ENCODE assay signal across 22 mouse cellular contexts in genomic region chr1:179627855-179628254, GRCm38 (mm10). TPM values are rescaled to one million over a fixed set of nuclear protein-coding genes. Genes with fewer than 3 reads are reported as not detected.
DNase-seq lines count a peak whose midpoint lies in the region; ATAC-seq and TF ChIP-seq lines count a peak whose summit lies in the region.
"Had no signal": no experiment of that assay in that cellular context is flagged by ENCODE, and none has a peak within 500 bp of the region (broad histone marks: within the 10 kb centered on the region; RNA-seq: fewer than 3 reads in every experiment).

No protein-coding gene starts in this region.

- no peak overlapping the region for H3K9ac ChIP-seq in heart, embryonic 12.5 days
- no peak overlapping the region for H3K9ac ChIP-seq in liver, embryonic 11.5 days (ENCODE audit: low read depth, low read length)
- no peak overlapping the region for H3K9ac ChIP-seq in ES-Bruce4 (ENCODE audit: low read depth, poor library complexity, severe bottlenecking)
- H3K9ac ChIP-seq in lung, postnatal 0 days (replicated peaks; ENCODE audit: low read depth), result no peak overlapping the region
- H3K9ac ChIP-seq: forebrain, embryonic 13.5 days; hindbrain, embryonic 12.5 days; hindbrain, embryonic 15.5 days had no signal

- ATAC-seq in heart, embryonic 12.5 days (ENCODE audit: insufficient number of reproducible peaks, low FRiP score), result no peak
- ATAC-seq in liver, embryonic 11.5 days (replicated peaks; ENCODE audit: low FRiP score), result 0 out of 2 replicates have a peak, but pooled peaks have one; percentile 2
- ATAC-seq in granulocyte monocyte progenitor cell, adult 5-6 weeks (replicated peaks; ENCODE audit: poor library complexity, severe bottlenecking), result no peak
- no peak for ATAC-seq in lung, postnatal 0 days
- ATAC-seq: CD4-positive, CD25-positive, alpha-beta regulatory T cell, adult 4 months; forebrain, embryonic 13.5 days; forebrain, embryonic 16.5 days; Patski had no signal

- no peak for DNase-seq in heart, postnatal 25 days (ENCODE audit: low spot score)
- no peak for DNase-seq in liver, embryonic 11.5 days (ENCODE audit: low spot score)
- no peak for DNase-seq in liver
- DNase-seq in ES-CJ7 (ENCODE audit: low read depth, low spot score), result peak; percentile 46
- DNase-seq in lung, postnatal 0 days (ENCODE audit: low spot score), result no peak
- DNase-seq: adrenal gland, postnatal 10 days; adrenal gland, postnatal 36 days; cerebellum, adult 18-20 months; cerebellum, postnatal 14 days; gastrocnemius, postnatal 10 days; heart, adult 2 months had no signal

- intact Hi-C loops in heart, postnatal 25 days (cut with DNase I), result loop anchor here (5.0 kb wide), 1 partner anchor 114 kb away; no protein-coding TSS in a partner anchor

- H3K27me3 ChIP-seq in heart, embryonic 12.5 days (replicated peaks), result no peaks in the 10 kb centered on the region
- H3K27me3 ChIP-seq in liver, embryonic 11.5 days (replicated peaks; ENCODE audit: control insufficient read depth, insufficient read depth, low read length), result no peaks in the 10 kb centered on the region
- no peaks in the 10 kb centered on the region for H3K27me3 ChIP-seq in ES-Bruce4 (ENCODE audit: control insufficient read depth, insufficient read depth, low read length, poor library complexity, severe bottlenecking)
- no peaks in the 10 kb centered on the region for H3K27me3 ChIP-seq in lung, postnatal 0 days (replicated peaks; ENCODE audit: insufficient read depth, low read length)
- H3K27me3 ChIP-seq: forebrain, embryonic 13.5 days; hindbrain, embryonic 12.5 days; hindbrain, embryonic 15.5 days; Patski had no signal

- 0 out of 2 replicates have a peak overlapping the region, but pooled peaks have one; percentile 32 for H3K27ac ChIP-seq in heart, embryonic 12.5 days (ENCODE audit: poor library complexity, severe bottlenecking)
- no peak overlapping the region for H3K27ac ChIP-seq in liver, embryonic 11.5 days (ENCODE audit: low read depth, low read length)
- H3K27ac ChIP-seq in ES-Bruce4 (ENCODE audit: insufficient read depth, low read length), result peak overlapping the region; percentile 81
- no peak overlapping the region for H3K27ac ChIP-seq in lung, postnatal 0 days (ENCODE audit: low read length)
- H3K27ac ChIP-seq: forebrain, embryonic 10.5 days; forebrain, embryonic 13.5 days; heart, adult 2 months; hindbrain, embryonic 12.5 days; hindbrain, embryonic 15.5 days had no signal

- TF ChIP-seq EP300 in ES-Bruce4 (IDR thresholded peaks at IDR 0.05; ENCODE audit: insufficient read depth, low read depth, low read length), result peak; percentile 93
- no peak for TF ChIP-seq EP300 in lung, postnatal 0 days (IDR thresholded peaks at IDR 0.05)

- peaks cover 12% of the 10 kb centered on the region for H3K36me3 ChIP-seq in heart, embryonic 12.5 days
- peaks cover 5% of the 10 kb centered on the region; the same call in 1 of the 2 replicates for H3K36me3 ChIP-seq in liver, embryonic 11.5 days (ENCODE audit: control insufficient read depth, insufficient read depth, low read length)
- no peaks in the 10 kb centered on the region for H3K36me3 ChIP-seq in ES-Bruce4 (ENCODE audit: control insufficient read depth, insufficient read depth, low read length, poor library complexity, severe bottlenecking)
- H3K36me3 ChIP-seq in lung, postnatal 0 days (ENCODE audit: insufficient read depth, low read length), result peaks cover 17% of the 10 kb centered on the region; the same call in 1 of the 2 replicates

- 77% methylated on average over 4 of the region's 4 CpGs for WGBS in heart, embryonic 12.5 days
- WGBS in liver, embryonic 11.5 days, result 87% methylated on average over 4 of the region's 4 CpGs
- WGBS in lung, postnatal 0 days, result 83% methylated on average over 4 of the region's 4 CpGs

- no peak for TF ChIP-seq POLR2A in ES-Bruce4 (IDR thresholded peaks at IDR 0.05; ENCODE audit: insufficient read depth, low read length)

- H3K4me1 ChIP-seq in heart, embryonic 12.5 days (replicated peaks), result peaks cover 16% of the 10 kb centered on the region
- H3K4me1 ChIP-seq in liver, embryonic 11.5 days (replicated peaks; ENCODE audit: control insufficient read depth, insufficient read depth, low read length), result peaks cover 14% of the 10 kb centered on the region
- H3K4me1 ChIP-seq in ES-Bruce4 (ENCODE audit: control insufficient read depth, insufficient read depth, low read length), result peaks cover 7% of the 10 kb centered on the region
- no peaks in the 10 kb centered on the region for H3K4me1 ChIP-seq in lung, postnatal 0 days (ENCODE audit: insufficient read depth, low read depth, low read length)
- H3K4me1 ChIP-seq: hindbrain, embryonic 12.5 days; hindbrain, embryonic 15.5 days had no signal

- TF ChIP-seq CTCF in ES-Bruce4 (IDR thresholded peaks at IDR 0.05; ENCODE audit: low read depth, low read length), result no peak
- no peak for TF ChIP-seq CTCF in lung, postnatal 0 days (IDR thresholded peaks at IDR 0.05)

- no peak overlapping the region for H3K4me3 ChIP-seq in heart, embryonic 12.5 days
- H3K4me3 ChIP-seq in liver, embryonic 11.5 days (ENCODE audit: low read depth, low read length), result no peak overlapping the region
- H3K4me3 ChIP-seq in ES-Bruce4 (ENCODE audit: low read depth, low read length), result no peak overlapping the region
- H3K4me3 ChIP-seq in lung, postnatal 0 days (ENCODE audit: low read depth, low read length), result no peak overlapping the region
- H3K4me3 ChIP-seq: forebrain, embryonic 10.5 days; forebrain, embryonic 13.5 days; heart, adult 2 months; hindbrain, embryonic 12.5 days; hindbrain, embryonic 15.5 days had no signal

- H3K9me3 ChIP-seq in heart, embryonic 12.5 days (replicated peaks), result no peaks in the 10 kb centered on the region
- no peaks in the 10 kb centered on the region for H3K9me3 ChIP-seq in liver, embryonic 11.5 days (ENCODE audit: control insufficient read depth, low read length)
- no peaks in the 10 kb centered on the region for H3K9me3 ChIP-seq in ES-Bruce4 (replicated peaks; ENCODE audit: control insufficient read depth, insufficient read depth, low read length, poor library complexity, severe bottlenecking)
- H3K9me3 ChIP-seq in lung, postnatal 0 days (ENCODE audit: low read length), result no peaks in the 10 kb centered on the region
- H3K9me3 ChIP-seq: forebrain, embryonic 10.5 days; forebrain, embryonic 13.5 days; G1E; hindbrain, embryonic 12.5 days; hindbrain, embryonic 15.5 days had no signal

- no peak overlapping the region for H3K4me2 ChIP-seq in heart, embryonic 12.5 days
- no peak overlapping the region for H3K4me2 ChIP-seq in liver, embryonic 11.5 days
- H3K4me2 ChIP-seq in lung, postnatal 0 days (replicated peaks; ENCODE audit: low read depth, low read length), result no peak overlapping the region
- H3K4me2 ChIP-seq: forebrain, embryonic 13.5 days; hindbrain, embryonic 12.5 days; hindbrain, embryonic 15.5 days had no signal

RNA-seq across cellular contexts. Expression of gene Sccpdh, which starts 40.2 kb away (rescaled TPM):
- 86.9 and 91.4 TPM in 2 replicates for polyA plus RNA-seq in heart, embryonic 12.5 days (2016; fragmentation: Nextera tagmentation; extraction: Ambion mirVana)
- total RNA-seq in heart, postnatal 25 days (2021), result 10 to 100 TPM; 56.1 to 61.9 TPM
- polyA plus RNA-seq in liver, embryonic 11.5 days (2014; fragmentation: Nextera tagmentation; extraction: Ambion mirVana), result 26.7 and 29.5 TPM in 2 replicates
- 44.2 and 48.5 TPM in 2 replicates for polyA plus RNA-seq in ES-Bruce4 (2011; ENCODE audit: insufficient read depth, insufficient read length, low read depth, missing spikeins)
- total RNA-seq in granulocyte monocyte progenitor cell, adult 5-6 weeks (2014; fragmentation: Nextera tagmentation), result 14.8 and 20.4 TPM in 2 replicates
- total RNA-seq in granulocyte monocyte progenitor cell, adult 5-6 weeks (2017), result 49.9 and 60.4 TPM in 2 replicates
- 52.8 and 54.1 TPM in 2 replicates for polyA plus RNA-seq in lung, postnatal 0 days (2015; fragmentation: Nextera tagmentation; extraction: Ambion mirVana)

Comparison
In these comparisons a context has a peak if more than half of its experiments do, and no peak if none do; other contexts are left out.
1. H3K27ac ChIP-seq: peak in heart, embryonic 12.5 days (single experiment) and ES-Bruce4 (single experiment); none in liver, embryonic 11.5 days (single experiment) and lung, postnatal 0 days (single experiment).